Mouse (Mus musculus) hindbrain, embryonic 12.5 days (tissue): ENCODE data around the gene Acnat1. TPM values are rescaled to one million over a fixed set of nuclear protein-coding genes. Genes with fewer than 3 reads are reported as not detected.
"Not testable (repeated sequence)": the region's sequence is repeated elsewhere in the genome, so short reads cannot be mapped to it uniquely, and the experiment has no call there.

Experiments used
- ATAC-seq: fragments of 200-750 bp; cut with Nextera tagmentation; 2 replicates; pipeline ENCODE4 v1.8.0; 2017; ENCODE audit warnings: moderate TSS enrichment; ENCODE audit not compliant: low FRiP score
- H3K27ac ChIP-seq: fragments of 300-500 bp; sonication (generic); 2 replicates; pipeline ENCODE4 v1.5.1; 2016; ENCODE audit warnings: mild to moderate bottlenecking
- H3K27me3 ChIP-seq: fragments of 300-500 bp; sonication (generic); 2 replicates; pipeline ENCODE4 v1.6.1; 2016; ENCODE audit warnings: mild to moderate bottlenecking
- H3K36me3 ChIP-seq: fragments of 300-500 bp; sonication (generic); 2 replicates; pipeline ENCODE4 v1.6.1; 2016; ENCODE audit warnings: mild to moderate bottlenecking
- H3K4me1 ChIP-seq: fragments of 300-500 bp; sonication (generic); 2 replicates; pipeline ENCODE4 v1.6.1; 2016
- H3K4me2 ChIP-seq: fragments of 300-500 bp; sonication (generic); replicated peaks from 2 replicates; pipeline ENCODE4 v1.6.1; 2016; ENCODE audit warnings: mild to moderate bottlenecking
- H3K4me3 ChIP-seq: fragments of 300-500 bp; sonication (generic); 2 replicates; pipeline ENCODE4 v1.5.1; 2016; ENCODE audit warnings: mild to moderate bottlenecking
- H3K9ac ChIP-seq: fragments of 300-500 bp; sonication (generic); 2 replicates; pipeline ENCODE4 v1.6.1; 2016; ENCODE audit warnings: mild to moderate bottlenecking, moderate library complexity
- H3K9me3 ChIP-seq: fragments of 300-500 bp; sonication (generic); replicated peaks from 2 replicates; pipeline ENCODE4 v1.6.1; 2016; ENCODE audit warnings: mild to moderate bottlenecking
- WGBS: fragments of 180-500 bp; shearing (Covaris S2); methylation state at CpG from one replicate; pipeline ENCODE4 v1.1.7; 2016; 5-methylcytosine and 5-hydroxymethylcytosine counted together
- polyA plus RNA-seq: library from polyadenylated mRNA; unstranded; fragments of >200 nt; fragmentation: Nextera tagmentation; extraction: Ambion mirVana; gene quantifications from 2 replicates; pipeline ENCODE4 v1.2.1, GENCODE M21; 2016

Gene Acnat1
- polyA plus RNA-seq, 1 experiment from 2014 or later: not detected

DNA sequence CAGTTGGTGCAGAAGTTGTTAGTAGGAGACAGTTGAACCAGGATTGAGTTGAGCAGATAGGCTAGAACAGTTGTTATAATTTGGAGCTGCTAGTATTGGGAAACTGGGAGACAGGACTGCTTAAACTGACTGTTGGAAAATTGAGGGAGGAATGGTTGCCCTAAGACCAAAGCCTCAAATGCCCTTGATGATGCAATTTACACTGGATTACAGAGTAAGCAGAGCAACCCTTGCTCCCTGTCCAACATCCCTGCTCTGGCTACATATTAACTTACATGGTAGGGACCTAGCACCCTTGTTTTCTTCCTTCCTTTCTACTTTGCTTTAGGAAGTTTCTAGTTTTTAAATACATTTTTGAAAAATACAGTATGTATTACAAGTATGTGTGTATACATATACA lies 11.7 kb upstream of the Acnat1 start:
- H3K4me3 ChIP-seq: no peak overlapping the region
- H3K9ac ChIP-seq: no peak overlapping the region
- no peaks in the 10 kb centered on the region for H3K36me3 ChIP-seq
- no peak overlapping the region for H3K4me2 ChIP-seq
- no peaks in the 10 kb centered on the region for H3K4me1 ChIP-seq
- H3K27me3 ChIP-seq: no peaks in the 10 kb centered on the region
- no peak overlapping the region for H3K27ac ChIP-seq
- no peak for ATAC-seq
- no peaks in the 10 kb centered on the region for H3K9me3 ChIP-seq

DNA sequence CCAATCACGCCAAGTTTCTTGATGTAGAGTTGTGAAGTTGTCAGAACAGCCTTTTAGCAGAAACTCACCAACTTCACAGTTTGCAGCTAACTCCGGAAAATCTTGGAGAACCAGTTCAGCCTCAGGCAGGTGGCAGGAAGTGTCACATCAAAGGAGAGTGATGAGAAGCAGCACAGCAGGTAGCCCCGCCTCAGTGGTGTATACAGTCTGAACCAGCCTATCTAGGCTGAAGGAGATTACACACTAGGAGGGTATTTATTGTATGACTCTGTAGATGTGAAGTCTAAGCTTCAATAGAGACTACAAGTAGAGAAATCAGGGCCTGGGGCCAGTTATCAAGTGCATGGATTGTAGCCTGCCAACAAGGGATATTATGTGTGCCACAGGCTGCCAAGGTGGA lies 7.2 kb upstream of the Acnat1 start:
- no peak for ATAC-seq
- H3K27ac ChIP-seq: no peak overlapping the region
- H3K4me3 ChIP-seq: no peak overlapping the region
- H3K9me3 ChIP-seq: no peaks in the 10 kb centered on the region
- H3K27me3 ChIP-seq: no peaks in the 10 kb centered on the region
- H3K9ac ChIP-seq: no peak overlapping the region
- H3K4me1 ChIP-seq: peaks cover 3% of the 10 kb centered on the region; the same call in 1 of the 2 replicates
- H3K36me3 ChIP-seq: no peaks in the 10 kb centered on the region
- WGBS: 46% methylated on average over 3 of the region's 3 CpGs
- H3K4me2 ChIP-seq: no peak overlapping the region

DNA sequence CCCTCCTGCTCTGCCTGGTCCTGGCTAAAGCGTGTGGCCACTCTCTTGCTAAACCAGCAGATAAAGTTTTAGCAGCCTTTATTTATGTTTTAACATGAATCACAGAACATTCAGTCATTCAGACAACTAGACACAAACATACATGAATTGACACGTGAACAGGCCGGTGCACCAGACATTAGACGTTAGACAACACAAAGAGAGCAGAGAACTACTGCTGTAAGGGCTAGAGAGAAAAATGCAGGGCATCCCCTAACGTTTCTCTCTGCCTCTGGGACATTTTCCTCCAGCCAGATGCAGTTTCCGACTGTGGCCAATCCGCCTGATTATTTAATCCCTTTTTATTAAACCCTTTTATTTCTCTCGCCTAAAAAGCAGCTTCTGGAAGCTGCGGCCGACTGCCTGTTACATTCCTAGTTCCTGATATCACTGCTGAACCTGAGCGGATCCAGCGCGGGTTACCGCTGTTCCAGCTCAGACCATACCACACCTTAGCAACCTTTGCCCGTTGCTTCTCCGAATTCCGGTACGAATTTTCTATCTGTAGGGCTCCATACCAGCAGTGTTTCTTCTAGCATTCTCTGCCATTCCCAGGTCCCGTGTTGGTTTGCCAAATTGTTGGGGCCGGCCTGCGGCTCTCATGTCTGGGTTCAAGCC lies 6.5 kb upstream of the Acnat1 start:
- Histone ChIP-seq H3K27me3 (no peaks in the 10 kb centered on the region), H3K36me3 (no peaks in the 10 kb centered on the region), H3K4me2 (peak overlapping the region; percentile 20; the same call in 1 of the 2 replicates), H3K4me3 (no peak overlapping the region), H3K4me1 (peaks cover 3% of the 10 kb centered on the region; the same call in 1 of the 2 replicates), H3K9ac (no peak overlapping the region), H3K27ac (no peak overlapping the region), H3K9me3 (no peaks in the 10 kb centered on the region)
- WGBS: 29% methylated on average over 21 of the region's 21 CpGs
- ATAC-seq: no peak

DNA sequence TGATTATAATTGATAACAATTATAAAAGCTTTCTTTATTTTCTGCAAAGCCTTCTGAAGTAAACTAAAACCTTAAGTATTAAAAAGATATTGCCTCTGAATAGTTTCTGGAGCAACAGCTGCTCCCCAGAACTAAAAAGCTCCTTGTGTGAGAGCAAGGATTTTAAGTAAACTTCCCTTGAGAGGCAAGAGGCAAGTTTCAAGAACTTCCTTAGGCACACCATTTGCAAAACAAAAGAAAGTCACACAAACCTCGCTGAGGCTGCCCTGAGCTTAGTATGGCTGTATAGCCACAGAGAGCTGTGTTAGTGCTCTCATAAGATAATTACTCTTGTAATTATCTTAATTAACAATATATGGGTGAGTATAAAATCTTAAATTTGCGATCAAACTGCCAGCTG lies 5.3 kb upstream of the Acnat1 start:
- 14% methylated on average over 2 of the region's 2 CpGs for WGBS
- H3K36me3 ChIP-seq, ATAC-seq, H3K4me3 ChIP-seq, H3K9ac ChIP-seq, H3K4me1 ChIP-seq, H3K27me3 ChIP-seq, H3K9me3 ChIP-seq, H3K27ac ChIP-seq, H3K4me2 ChIP-seq: not testable (repeated sequence)

DNA sequence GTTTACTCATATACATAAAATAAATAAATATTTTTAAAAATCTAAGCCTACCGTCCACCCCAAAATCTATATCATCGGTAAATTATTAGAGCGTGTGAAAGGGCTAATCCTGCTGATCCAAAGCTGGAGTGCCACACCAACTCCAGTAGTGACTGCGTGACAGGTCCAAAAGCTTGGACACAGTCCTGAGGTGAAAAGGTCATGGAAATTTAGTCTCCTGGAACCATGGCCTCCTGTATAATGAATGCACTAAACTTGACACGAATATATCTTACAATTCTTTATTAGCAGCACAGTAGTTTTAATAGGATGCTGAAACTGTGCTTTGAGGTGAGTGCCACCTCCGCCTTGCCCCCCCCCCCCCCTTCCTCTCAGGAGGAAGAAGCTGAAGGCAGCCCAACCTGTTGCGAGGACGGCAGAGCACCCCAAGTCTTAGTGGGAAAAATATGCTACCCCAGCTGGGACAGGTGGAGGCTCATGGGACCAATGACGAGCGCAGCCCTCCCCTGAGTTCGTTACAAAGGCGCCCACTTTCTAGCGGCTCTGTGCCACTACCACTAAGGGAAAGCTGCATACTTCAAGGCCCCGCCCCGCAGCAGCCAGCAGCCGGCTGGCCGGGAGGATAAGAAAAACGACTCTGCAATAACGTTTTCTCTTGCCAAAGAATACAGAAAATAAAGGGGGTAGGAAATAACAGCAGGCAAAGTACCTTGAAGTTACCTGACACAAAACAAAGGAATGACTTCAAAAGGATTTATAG lies 4.6 kb upstream of the Acnat1 start:
- H3K9me3 ChIP-seq: no peaks in the 10 kb centered on the region
- 20% methylated on average over 19 of the region's 19 CpGs for WGBS
- 0 out of 2 replicates have a peak, but pooled peaks have one; percentile 43 for ATAC-seq
- peak overlapping the region; percentile 50 for H3K4me2 ChIP-seq
- no peak overlapping the region for H3K27ac ChIP-seq
- no peak overlapping the region for H3K9ac ChIP-seq
- H3K4me1 ChIP-seq: peaks cover 3% of the 10 kb centered on the region; the same call in 1 of the 2 replicates
- no peaks in the 10 kb centered on the region for H3K36me3 ChIP-seq
- peak overlapping the region; percentile 10; the same call in 1 of the 2 replicates for H3K4me3 ChIP-seq
- no peaks in the 10 kb centered on the region for H3K27me3 ChIP-seq

DNA sequence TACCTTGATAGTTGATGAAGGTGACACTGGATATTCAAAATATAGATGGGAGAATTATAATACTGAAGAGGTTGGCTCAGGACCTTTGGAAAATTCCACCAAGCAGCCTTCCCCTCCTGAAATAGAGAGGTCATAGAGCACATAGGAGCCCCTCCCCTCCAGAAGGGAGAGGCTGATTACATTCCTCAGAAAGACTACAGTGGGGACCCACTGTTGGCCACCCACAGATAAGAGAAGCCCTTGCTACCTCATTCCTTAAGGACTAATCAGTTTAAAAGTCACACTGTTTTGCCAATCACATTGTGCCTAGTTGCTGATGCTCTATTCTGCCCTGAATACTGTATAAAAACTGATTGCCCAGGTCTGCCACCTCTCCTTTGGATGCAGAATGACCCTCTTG lies 871 bp upstream of the Acnat1 start:
- H3K36me3 ChIP-seq: no peaks in the 10 kb centered on the region
- no peak overlapping the region for H3K9ac ChIP-seq
- no peak overlapping the region for H3K4me2 ChIP-seq
- H3K4me1 ChIP-seq: peaks cover 3% of the 10 kb centered on the region; the same call in 1 of the 2 replicates
- H3K9me3 ChIP-seq: no peaks in the 10 kb centered on the region
- H3K27ac ChIP-seq: no peak overlapping the region
- no peaks in the 10 kb centered on the region for H3K27me3 ChIP-seq
- H3K4me3 ChIP-seq: no peak overlapping the region
- no peak for ATAC-seq

DNA sequence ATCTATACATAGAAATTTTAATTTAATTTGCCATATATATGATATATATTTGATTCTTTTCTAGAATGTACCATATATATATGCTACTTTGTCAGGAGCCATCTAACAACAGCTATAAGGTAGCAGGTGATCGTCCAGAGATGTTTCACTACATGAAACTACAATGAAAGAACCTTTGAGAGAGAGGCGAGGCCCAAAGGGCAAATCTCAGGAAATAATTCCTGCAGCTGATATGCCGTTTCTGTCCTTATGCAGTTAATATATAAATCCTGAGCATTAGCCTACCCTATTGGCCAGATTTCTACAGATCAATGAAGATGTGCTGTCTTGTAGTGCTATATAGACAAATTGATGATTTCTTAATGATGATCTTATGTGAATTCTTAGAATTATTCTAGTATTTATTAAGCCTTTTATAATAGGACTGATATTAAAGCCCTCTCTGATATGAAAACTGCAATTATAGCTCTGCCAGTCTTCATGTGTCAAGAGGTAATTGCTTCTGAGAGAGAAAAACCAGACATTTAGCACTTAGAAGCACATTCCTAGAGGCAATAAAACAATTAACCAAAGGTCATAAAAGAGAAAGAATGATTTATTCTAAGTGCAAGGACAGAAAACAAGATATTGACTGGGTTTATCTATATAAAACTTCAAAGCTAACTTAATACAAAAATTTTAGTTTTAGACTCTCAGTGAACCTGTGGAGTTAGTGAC lies 4.1 kb downstream of the Acnat1 start:
- Histone ChIP-seq H3K27me3 (no peaks in the 10 kb centered on the region), H3K27ac (no peak overlapping the region), H3K9ac (no peak overlapping the region), H3K4me1 (no peaks in the 10 kb centered on the region), H3K36me3 (no peaks in the 10 kb centered on the region), H3K9me3 (0 out of 2 replicates have a peak, but pooled peaks cover 3% of the 10 kb centered on the region), H3K4me2 (no peak overlapping the region), H3K4me3 (no peak overlapping the region)
- no peak for ATAC-seq
- WGBS: 86% methylated on average over 3 of the region's 3 CpGs

DNA sequence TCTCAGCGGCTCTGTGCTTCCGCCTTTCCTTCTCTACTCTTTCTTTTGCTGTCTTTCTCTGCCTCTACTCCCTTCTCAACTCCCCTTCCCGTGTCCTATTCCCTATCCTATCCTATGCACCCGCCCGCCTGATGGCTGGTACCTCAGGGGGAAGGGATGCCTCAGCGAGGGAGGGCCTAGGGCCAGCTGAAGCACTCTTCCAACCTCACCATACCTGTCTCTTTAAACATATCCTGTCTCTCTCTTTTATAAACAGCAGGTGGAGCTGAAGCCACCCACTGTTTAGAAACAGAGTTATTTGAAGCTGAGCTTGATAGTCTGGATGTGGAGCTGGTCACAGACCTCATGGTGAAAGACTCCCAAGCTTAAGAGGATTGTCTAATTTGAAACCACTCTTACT lies 6.4 kb downstream of the Acnat1 start:
- WGBS: 94% methylated on average over 6 of the region's 6 CpGs
- no peak overlapping the region for H3K4me2 ChIP-seq
- H3K4me1 ChIP-seq: no peaks in the 10 kb centered on the region
- H3K36me3 ChIP-seq: no peaks in the 10 kb centered on the region
- H3K9ac ChIP-seq: no peak overlapping the region
- 0 out of 2 replicates have a peak, but pooled peaks cover 3% of the 10 kb centered on the region for H3K9me3 ChIP-seq
- H3K4me3 ChIP-seq: no peak overlapping the region
- H3K27ac ChIP-seq: no peak overlapping the region
- no peak for ATAC-seq
- H3K27me3 ChIP-seq: no peaks in the 10 kb centered on the region

DNA sequence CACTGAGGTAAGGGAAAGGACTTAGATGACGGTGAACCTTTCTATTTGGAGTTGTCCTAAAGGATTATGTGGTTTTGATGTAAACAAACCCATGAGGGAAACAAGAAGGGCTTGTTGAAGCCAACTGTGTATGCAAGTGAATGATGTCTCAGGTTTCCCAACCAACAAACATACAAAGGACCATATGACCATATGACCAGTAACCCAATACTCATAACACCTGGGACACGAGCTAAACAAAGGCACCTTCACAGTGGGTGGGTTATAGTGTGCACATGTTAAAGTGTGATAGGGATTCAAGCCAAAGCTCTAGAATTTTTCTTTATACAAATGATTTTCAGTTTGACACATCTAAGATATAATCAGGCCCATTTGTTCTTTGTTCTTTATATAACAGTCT lies 17.5 kb downstream of the Acnat1 start:
- H3K27ac ChIP-seq: no peak overlapping the region
- WGBS: 65% methylated on average over 2 of the region's 2 CpGs
- H3K9ac ChIP-seq: no peak overlapping the region
- no peaks in the 10 kb centered on the region for H3K9me3 ChIP-seq
- no peaks in the 10 kb centered on the region for H3K4me1 ChIP-seq
- ATAC-seq: no peak
- no peaks in the 10 kb centered on the region for H3K27me3 ChIP-seq
- no peaks in the 10 kb centered on the region for H3K36me3 ChIP-seq
- H3K4me2 ChIP-seq: no peak overlapping the region
- no peak overlapping the region for H3K4me3 ChIP-seq

DNA sequence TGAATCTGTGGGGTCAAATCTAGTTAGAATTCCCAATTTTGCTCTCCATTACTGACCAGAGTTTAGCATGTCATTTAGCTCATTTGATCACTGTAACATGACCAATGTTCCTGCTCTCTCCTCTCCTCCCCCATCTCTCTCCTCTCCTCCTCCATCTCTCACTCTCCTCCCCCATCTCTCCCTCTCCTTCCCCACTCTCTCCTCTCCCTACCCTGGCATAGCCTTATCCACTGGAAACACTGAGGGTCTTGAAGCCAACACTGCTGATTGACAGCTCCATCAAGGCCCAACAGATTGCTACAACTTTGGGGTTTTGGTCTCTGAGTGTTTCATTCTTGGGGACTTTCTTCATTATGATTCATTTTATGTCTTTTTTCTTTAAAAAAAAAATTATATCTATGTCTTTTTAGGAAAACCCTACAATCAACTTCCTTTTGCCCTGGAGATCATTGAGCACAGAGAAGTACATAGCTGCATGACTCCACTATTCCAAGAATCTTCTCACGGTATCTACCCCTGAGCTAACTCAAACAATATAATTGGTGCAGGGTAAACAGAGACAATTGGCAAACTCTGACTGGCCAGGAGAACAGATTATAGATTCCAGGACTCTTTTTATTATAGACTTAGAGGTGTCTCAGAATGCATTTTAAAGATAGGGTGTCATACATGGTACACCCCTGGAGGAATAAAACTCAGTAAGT lies 21.7 kb downstream of the Acnat1 start:
- WGBS: 83% methylated on average over 1 of the region's 1 CpGs
- Histone ChIP-seq H3K27me3 (no peaks in the 10 kb centered on the region), H3K4me2 (no peak overlapping the region), H3K9me3 (no peaks in the 10 kb centered on the region), H3K9ac (no peak overlapping the region), H3K36me3 (no peaks in the 10 kb centered on the region), H3K27ac (no peak overlapping the region), H3K4me1 (no peaks in the 10 kb centered on the region), H3K4me3 (no peak overlapping the region)
- ATAC-seq: no peak

DNA sequence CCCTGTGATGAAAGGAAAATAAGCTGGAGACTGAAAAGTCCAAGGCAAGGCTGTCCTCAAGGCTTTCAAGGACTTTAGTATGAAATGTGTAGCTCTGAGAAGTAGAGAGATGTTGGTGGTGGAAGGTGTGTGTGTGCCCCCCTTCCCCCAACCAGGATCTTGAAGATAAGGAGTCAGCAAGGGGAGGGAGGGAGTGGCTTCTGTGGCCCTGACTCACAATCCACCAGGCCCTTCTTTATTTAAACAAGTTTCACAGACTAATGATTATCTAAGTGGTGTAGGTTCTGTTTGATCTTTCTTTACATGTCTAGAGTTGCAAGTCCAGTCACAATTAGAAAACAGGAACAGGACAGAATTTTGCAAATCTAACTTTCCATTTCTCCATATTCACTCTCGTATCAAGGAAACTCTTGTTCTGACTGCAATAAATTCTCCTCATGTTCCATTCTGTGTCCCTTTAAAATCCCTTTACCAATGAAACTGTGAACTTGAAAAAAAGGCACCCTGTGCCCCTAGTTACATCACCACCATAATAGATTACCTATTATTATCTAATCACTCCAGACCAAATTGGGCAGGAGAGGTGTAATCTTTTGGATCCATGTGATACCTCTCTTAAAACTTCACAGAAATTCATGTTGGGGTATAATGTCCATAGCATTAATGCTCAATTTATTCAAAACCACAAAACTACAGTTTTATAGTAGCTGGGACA lies 22.4 kb downstream of the Acnat1 start:
- not testable (repeated sequence) for H3K4me1 ChIP-seq, H3K4me3 ChIP-seq, H3K9me3 ChIP-seq, H3K27me3 ChIP-seq, H3K4me2 ChIP-seq, H3K27ac ChIP-seq, ATAC-seq, H3K36me3 ChIP-seq, H3K9ac ChIP-seq
- 100% methylated on average over 1 of the region's 1 CpGs for WGBS
